Mouse (Mus musculus) liver, embryonic 14.5 days (tissue): ENCODE measurements around the gene Tnxb.

ENCODE experiments used
- CTCF ChIP-seq: IDR thresholded peaks from 2 replicates; pipeline ENCODE4 v1.5.1; 2016; ENCODE audit warnings: antibody characterized with exemption, low read depth, control low read depth
- EP300 ChIP-seq: IDR thresholded peaks from 2 replicates; pipeline ENCODE4 v1.6.1; 2016; ENCODE audit warnings: antibody characterized with exemption, low read depth

DNA sequence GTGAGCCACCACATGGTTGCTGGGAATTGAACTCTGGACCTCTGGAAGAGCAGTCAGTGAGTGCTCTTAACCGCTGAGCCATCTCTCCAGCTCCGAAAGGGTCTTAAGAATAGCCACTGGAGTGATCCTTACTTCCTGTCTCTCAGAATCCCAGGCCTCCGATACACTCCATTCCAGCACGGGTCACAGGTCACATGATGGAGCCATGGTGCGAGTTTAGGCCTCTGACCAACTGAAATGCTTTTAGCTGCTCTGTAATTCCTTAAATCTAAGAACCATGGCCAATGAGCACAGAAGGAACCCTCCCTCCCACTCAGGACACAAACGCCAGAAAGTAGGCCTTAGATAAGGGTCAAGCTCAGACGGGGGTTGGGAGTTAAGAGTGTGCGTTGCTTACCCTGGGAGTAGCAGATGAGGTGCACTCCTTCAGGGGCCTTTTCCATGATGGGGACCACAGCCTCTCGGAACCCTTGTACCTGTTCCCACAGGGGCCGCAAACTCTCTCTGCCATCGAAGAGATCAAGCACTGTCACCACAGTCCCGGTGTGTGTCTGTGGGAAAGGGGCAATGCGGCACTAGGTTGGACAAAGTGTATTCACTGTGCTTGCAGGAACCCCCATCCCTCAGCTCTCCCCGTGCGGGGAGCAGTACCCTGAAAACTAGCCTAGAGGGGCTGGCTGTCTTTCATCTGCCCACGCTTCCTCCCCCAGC, 44.1 kb upstream of the Tnxb start:
- TF ChIP-seq CTCF (no peak), EP300 (no peak)
